Mouse (Mus musculus): ENCODE data around the gene Rasl11b.

The Rasl11b gene

DNA sequence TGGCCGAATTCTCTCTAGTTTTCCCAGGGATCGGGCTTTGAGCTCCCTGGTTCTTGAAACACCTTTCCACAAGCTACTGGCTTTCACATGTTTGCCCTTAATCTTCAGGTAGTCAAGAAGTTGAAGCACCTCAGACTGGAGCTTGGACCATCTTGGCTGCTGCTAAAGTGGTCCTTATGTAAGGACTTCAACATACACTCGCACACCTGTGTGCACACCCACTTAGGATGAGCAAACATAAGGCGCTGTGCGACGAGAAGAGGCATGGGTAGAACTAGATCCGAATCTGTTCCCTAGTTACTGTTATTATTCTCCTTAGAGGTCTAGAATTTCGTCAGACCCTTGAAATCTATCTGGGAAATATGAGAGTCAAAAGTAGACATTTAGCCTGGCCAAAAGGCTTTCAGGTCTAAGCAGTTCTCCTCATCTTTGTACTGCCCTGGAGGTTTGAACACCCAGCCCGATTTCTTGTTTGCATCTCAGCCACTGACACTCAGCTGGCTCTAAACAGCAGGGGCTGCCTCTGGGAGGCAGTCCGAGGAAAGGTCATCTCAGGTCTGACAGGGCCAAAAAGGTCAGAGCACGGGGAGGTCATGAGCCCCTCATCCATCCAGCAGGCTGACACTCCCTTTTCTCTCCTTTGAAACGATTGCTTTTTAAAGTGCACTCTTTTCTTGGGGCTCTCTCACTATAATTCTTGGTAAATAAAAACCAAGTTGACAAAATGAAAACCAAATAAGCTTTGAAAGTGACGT is 46.0 kb downstream of the Rasl11b start:
- H3K4me1 ChIP-seq (replicated peaks; ENCODE audit: low read depth, low read length) = peaks cover 5% of the 10 kb centered on the region
- H3K27me3 ChIP-seq (ENCODE audit: insufficient read depth, low read length) = no peaks in the 10 kb centered on the region
- no peak overlapping the region for H3K4me3 ChIP-seq (replicated peaks; ENCODE audit: low read length)
- TF ChIP-seq POU5F1 (IDR thresholded peaks at IDR 0.05; ENCODE audit: borderline replicate concordance, low read length) = no peak
- TF ChIP-seq NANOG (IDR thresholded peaks at IDR 0.05; ENCODE audit: borderline replicate concordance, low read length) = no peak
- no peak for TF ChIP-seq CTCF (conservative IDR thresholded peaks at IDR 0.05; ENCODE audit: low read length)
- no peaks in the 10 kb centered on the region for H3K9me3 ChIP-seq (ENCODE audit: low read length)
- H3K36me3 ChIP-seq (ENCODE audit: insufficient read depth, low read length) = no peaks in the 10 kb centered on the region

DNA sequence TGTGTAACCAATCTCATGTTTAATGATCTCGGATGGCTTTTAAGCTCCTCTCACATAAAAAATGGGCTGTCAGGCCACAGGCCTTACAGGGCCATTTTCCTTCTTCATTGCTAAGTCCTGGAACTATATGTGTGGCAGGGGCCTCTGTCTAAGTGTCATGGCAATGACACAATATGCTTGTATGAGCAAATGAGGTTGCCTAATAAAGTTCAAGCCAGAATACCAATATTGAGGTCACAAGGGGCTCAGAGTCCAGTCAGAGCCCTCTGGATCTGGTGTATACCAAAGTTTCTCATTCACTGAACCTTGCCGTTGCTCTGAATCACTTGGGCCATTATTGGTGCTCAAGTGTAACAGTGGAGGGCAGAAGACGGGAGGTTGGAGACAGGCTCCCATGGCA is 47.6 kb downstream of the Rasl11b start:
- no peaks in the 10 kb centered on the region for H3K27me3 ChIP-seq (ENCODE audit: insufficient read depth, low read length)
- no peak overlapping the region for H3K4me3 ChIP-seq (replicated peaks; ENCODE audit: low read length)
- no peaks in the 10 kb centered on the region for H3K36me3 ChIP-seq (ENCODE audit: insufficient read depth, low read length)
- H3K9me3 ChIP-seq (ENCODE audit: low read length) = no peaks in the 10 kb centered on the region
- H3K4me1 ChIP-seq (replicated peaks; ENCODE audit: low read depth, low read length) = peaks cover 5% of the 10 kb centered on the region
- TF ChIP-seq NANOG (IDR thresholded peaks at IDR 0.05; ENCODE audit: borderline replicate concordance, low read length) (no peak), POU5F1 (IDR thresholded peaks at IDR 0.05; ENCODE audit: borderline replicate concordance, low read length) (no peak), CTCF (conservative IDR thresholded peaks at IDR 0.05; ENCODE audit: low read length) (no peak)

DNA sequence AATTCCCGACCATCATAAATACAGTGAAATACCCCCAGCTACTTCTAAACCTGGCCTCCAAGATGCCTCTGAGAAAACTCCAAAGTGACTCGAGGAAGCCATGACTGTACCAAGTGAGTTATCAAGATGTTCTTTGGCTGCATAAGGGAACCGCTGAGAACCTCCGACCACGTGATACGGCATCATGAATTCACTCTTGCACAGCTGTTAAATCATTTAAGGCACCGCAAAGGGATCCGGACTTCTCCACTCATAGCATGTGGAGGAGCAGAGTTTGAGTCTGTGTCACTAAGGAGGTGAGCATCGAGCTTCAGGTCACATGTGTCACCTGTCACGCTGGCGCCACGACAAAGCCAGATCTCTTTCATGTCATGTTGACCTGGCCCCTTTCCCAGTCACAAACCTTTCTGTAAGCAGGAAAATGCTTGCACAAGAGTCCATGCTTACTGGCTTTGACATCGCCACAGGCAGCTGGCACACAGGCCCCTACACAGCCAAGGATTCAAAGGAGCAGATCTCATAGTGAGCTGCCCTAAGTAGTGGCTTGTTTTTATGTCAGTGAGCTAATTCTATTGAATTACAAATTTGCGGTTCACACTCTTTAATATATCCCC is 49.4 kb downstream of the Rasl11b start:
- no peaks in the 10 kb centered on the region for H3K27me3 ChIP-seq (ENCODE audit: insufficient read depth, low read length)
- TF ChIP-seq CTCF (conservative IDR thresholded peaks at IDR 0.05; ENCODE audit: low read length) (no peak), POU5F1 (IDR thresholded peaks at IDR 0.05; ENCODE audit: borderline replicate concordance, low read length) (no peak), NANOG (IDR thresholded peaks at IDR 0.05; ENCODE audit: borderline replicate concordance, low read length) (no peak)
- H3K4me3 ChIP-seq (replicated peaks; ENCODE audit: low read length) = no peak overlapping the region
- H3K36me3 ChIP-seq (ENCODE audit: insufficient read depth, low read length) = no peaks in the 10 kb centered on the region
- H3K4me1 ChIP-seq (replicated peaks; ENCODE audit: low read depth, low read length) = peaks cover 5% of the 10 kb centered on the region
- no peaks in the 10 kb centered on the region for H3K9me3 ChIP-seq (ENCODE audit: low read length)

DNA sequence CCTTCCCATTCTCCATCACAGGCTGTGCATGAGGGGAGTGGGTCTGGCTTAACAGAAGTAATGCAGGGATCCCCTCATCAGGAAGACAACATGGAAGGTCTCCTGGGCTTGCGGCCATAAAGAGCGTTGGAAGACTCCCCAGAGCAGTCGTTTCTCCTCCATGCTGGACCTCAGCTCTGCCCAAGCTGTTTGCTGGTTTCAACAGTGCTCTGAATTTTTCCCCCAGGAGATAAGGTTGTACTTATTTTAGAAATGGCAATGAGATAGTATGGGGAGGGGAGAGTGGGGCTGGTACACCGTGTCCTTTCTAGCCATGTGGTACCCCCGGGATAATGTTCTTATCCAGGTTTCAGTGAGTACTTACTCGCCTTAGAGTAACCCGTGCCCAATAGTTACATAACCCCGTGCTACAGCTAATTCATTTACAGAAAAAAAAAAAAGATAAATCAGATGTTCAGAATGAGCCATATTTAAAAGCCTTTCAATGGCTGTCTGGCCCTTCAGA is 50.6 kb downstream of the Rasl11b start:
- no peaks in the 10 kb centered on the region for H3K9me3 ChIP-seq (ENCODE audit: low read length)
- H3K36me3 ChIP-seq (ENCODE audit: insufficient read depth, low read length) = no peaks in the 10 kb centered on the region
- peaks cover 5% of the 10 kb centered on the region for H3K4me1 ChIP-seq (replicated peaks; ENCODE audit: low read depth, low read length)
- TF ChIP-seq NANOG (IDR thresholded peaks at IDR 0.05; ENCODE audit: borderline replicate concordance, low read length) = no peak
- no peak for TF ChIP-seq POU5F1 (IDR thresholded peaks at IDR 0.05; ENCODE audit: borderline replicate concordance, low read length)
- no peak for TF ChIP-seq CTCF (conservative IDR thresholded peaks at IDR 0.05; ENCODE audit: low read length)
- H3K27me3 ChIP-seq (ENCODE audit: insufficient read depth, low read length) = no peaks in the 10 kb centered on the region
- no peak overlapping the region for H3K4me3 ChIP-seq (replicated peaks; ENCODE audit: low read length)

DNA sequence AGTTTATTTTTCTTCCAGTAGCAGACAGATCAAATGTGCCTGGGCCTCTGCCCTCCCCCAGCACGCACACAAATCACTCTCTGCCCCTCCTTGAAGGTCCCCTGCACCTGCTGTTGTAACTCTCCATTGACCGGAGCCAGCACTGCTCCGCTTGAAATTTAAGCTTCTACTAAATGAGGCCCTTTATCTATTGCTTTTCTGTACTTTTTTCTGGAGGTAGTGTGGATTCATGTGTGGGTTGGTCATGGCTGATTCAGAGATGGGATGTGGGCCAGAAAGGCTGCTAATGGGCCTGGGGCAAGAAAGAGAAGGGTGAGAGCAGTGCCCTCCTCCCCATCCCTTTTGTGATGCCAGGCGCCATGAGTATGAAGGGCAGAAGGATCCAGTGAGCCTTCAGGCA is 51.4 kb downstream of the Rasl11b start:
- Histone ChIP-seq H3K27me3 (ENCODE audit: insufficient read depth, low read length) (no peaks in the 10 kb centered on the region), H3K4me3 (replicated peaks; ENCODE audit: low read length) (no peak overlapping the region), H3K4me1 (replicated peaks; ENCODE audit: low read depth, low read length) (0 out of 2 replicates have a peak, but pooled peaks cover 2% of the 10 kb centered on the region), H3K9me3 (ENCODE audit: low read length) (no peaks in the 10 kb centered on the region), H3K36me3 (ENCODE audit: insufficient read depth, low read length) (no peaks in the 10 kb centered on the region)
- TF ChIP-seq POU5F1 (IDR thresholded peaks at IDR 0.05; ENCODE audit: borderline replicate concordance, low read length) (no peak), NANOG (IDR thresholded peaks at IDR 0.05; ENCODE audit: borderline replicate concordance, low read length) (no peak), CTCF (conservative IDR thresholded peaks at IDR 0.05; ENCODE audit: low read length) (no peak)

DNA sequence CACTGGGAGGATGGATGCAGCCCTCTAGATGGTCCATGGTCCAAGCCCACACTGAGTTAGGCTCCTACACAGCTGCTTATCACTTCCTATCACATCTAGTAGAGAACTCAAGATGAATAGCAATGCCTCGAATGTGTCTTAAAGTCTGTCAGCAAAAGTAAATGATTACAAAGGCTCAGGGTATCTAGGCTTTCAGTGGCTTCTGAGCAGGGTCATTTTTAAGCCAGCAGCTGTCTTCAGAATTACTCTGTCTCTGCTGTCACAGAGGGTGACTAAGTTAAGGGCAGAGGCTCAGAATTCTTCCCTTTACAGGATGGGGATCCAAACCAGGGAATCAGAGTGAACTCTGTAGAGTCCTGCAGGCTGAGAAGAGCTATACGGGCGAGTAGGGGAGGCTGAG is 51.9 kb downstream of the Rasl11b start:
- Histone ChIP-seq H3K9me3 (ENCODE audit: low read length) (no peaks in the 10 kb centered on the region), H3K27me3 (ENCODE audit: insufficient read depth, low read length) (no peaks in the 10 kb centered on the region), H3K4me3 (replicated peaks; ENCODE audit: low read length) (no peak overlapping the region), H3K36me3 (ENCODE audit: insufficient read depth, low read length) (no peaks in the 10 kb centered on the region), H3K4me1 (replicated peaks; ENCODE audit: low read depth, low read length) (no peaks in the 10 kb centered on the region)
- no peak for TF ChIP-seq NANOG (IDR thresholded peaks at IDR 0.05; ENCODE audit: borderline replicate concordance, low read length)
- TF ChIP-seq POU5F1 (IDR thresholded peaks at IDR 0.05; ENCODE audit: borderline replicate concordance, low read length) = no peak
- TF ChIP-seq CTCF (conservative IDR thresholded peaks at IDR 0.05; ENCODE audit: low read length) = no peak

All from E14TG2a.4 (cell line).